8 mouse cellular contexts compared by ENCODE assay signal in genomic region chr2:174463370-174463769, GRCm38 (mm10). TPM values are rescaled to one million over a fixed set of nuclear protein-coding genes. Genes with fewer than 3 reads are reported as not detected.
A peak's percentile ranks its signal among the peaks of the same experiment; 100 is the strongest.
DNase-seq lines count a peak whose midpoint lies in the region; ATAC-seq and TF ChIP-seq lines count a peak whose summit lies in the region.

No protein-coding gene starts in this region.

- peaks cover 61% of the 10 kb centered on the region for H3K36me3 ChIP-seq in heart, embryonic 12.5 days
- H3K36me3 ChIP-seq in CH12.LX (replicated peaks in 1 of 2; ENCODE audit: control insufficient read depth in 1 of 2, insufficient read depth in 1 of 2, low read length in 1 of 2) = peaks cover 47 to 71% of the 10 kb centered on the region in 2 experiments
- H3K36me3 ChIP-seq in erythroblast, embryonic 14.5 days (ENCODE audit: control insufficient read depth) = peaks cover 88% of the 10 kb centered on the region
- peaks cover 16% of the 10 kb centered on the region for H3K36me3 ChIP-seq in intestine, embryonic 15.5 days
- peaks cover 26% of the 10 kb centered on the region for H3K36me3 ChIP-seq in midbrain, embryonic 15.5 days (replicated peaks)

- peak overlapping the region; percentile 91 for H3K9ac ChIP-seq in heart, embryonic 12.5 days
- H3K9ac ChIP-seq in CH12.LX (ENCODE audit: insufficient read depth, low read depth) = peak overlapping the region; percentile 81
- peak overlapping the region; percentile 84 for H3K9ac ChIP-seq in intestine, embryonic 15.5 days
- peak overlapping the region; percentile 88 for H3K9ac ChIP-seq in midbrain, embryonic 15.5 days

- DNase-seq in heart, postnatal 25 days (ENCODE audit: low spot score) = no peak
- no peak for DNase-seq in CH12.LX (ENCODE audit: extremely low read depth)
- no peak for DNase-seq in c-Kit-positive CD71-positive TER-119-positive erythroid progenitor cells, embryonic 14.5 days (ENCODE audit: low spot score)
- no peak for DNase-seq in layer of hippocampus, postnatal 14 days (ENCODE audit: low spot score in 2 of 2)

- peak overlapping the region; percentile 97 for H3K4me2 ChIP-seq in heart, embryonic 12.5 days
- peak overlapping the region; percentile 39 for H3K4me2 ChIP-seq in CH12.LX (ENCODE audit: insufficient read depth, low read depth, poor library complexity, severe bottlenecking)
- peak overlapping the region; percentile 89 for H3K4me2 ChIP-seq in intestine, embryonic 15.5 days (replicated peaks)
- peak overlapping the region; percentile 73 for H3K4me2 ChIP-seq in midbrain, embryonic 15.5 days

- no peaks in the 10 kb centered on the region for H3K9me3 ChIP-seq in heart, embryonic 12.5 days (replicated peaks)
- H3K9me3 ChIP-seq in CH12.LX (replicated peaks; ENCODE audit: low read length) = no peaks in the 10 kb centered on the region
- no peaks in the 10 kb centered on the region for H3K9me3 ChIP-seq in erythroblast, embryonic 14.5 days (ENCODE audit: control insufficient read depth, low read length)
- no peaks in the 10 kb centered on the region for H3K9me3 ChIP-seq in intestine, embryonic 15.5 days
- H3K9me3 ChIP-seq in midbrain, embryonic 15.5 days = no peaks in the 10 kb centered on the region

- peaks cover 17% of the 10 kb centered on the region for H3K79me2 ChIP-seq in CH12.LX (replicated peaks; ENCODE audit: control insufficient read depth, extremely low read depth, insufficient read depth, poor library complexity, severe bottlenecking)

- TF ChIP-seq POLR2A in CH12.LX (IDR thresholded peaks at IDR 0.05; ENCODE audit: low read depth, low read length) = no peak

- 35% methylated on average over 10 of the region's 10 CpGs for WGBS in heart, embryonic 12.5 days
- WGBS in intestine, embryonic 15.5 days = 34% methylated on average over 10 of the region's 10 CpGs
- 41% methylated on average over 10 of the region's 10 CpGs for WGBS in midbrain, embryonic 15.5 days

- no peak for TF ChIP-seq RAD21 in CH12.LX (IDR thresholded peaks at IDR 0.05; ENCODE audit: low read depth, low read length)

- in situ Hi-C loops in CH12.LX (cut with MboI; ENCODE audit: low pct_ligation_motif_present, low pct_unique_long_range_greater_than_20kb, low sequenced_read_pairs) = no loop called here

- dilution Hi-C loops in CH12.LX (cut with MboI; ENCODE audit: extremely low pct_ligation_motif_present, extremely low pct_unique_long_range_greater_than_20kb, low sequenced_read_pairs) = no loop called here

- peak overlapping the region; percentile 96 for H3K4me3 ChIP-seq in heart, embryonic 12.5 days
- H3K4me3 ChIP-seq in CH12.LX (replicated peaks in 1 of 3; ENCODE audit: low read depth in 2 of 3, low read length in 2 of 3, poor library complexity in 1 of 3) = peak overlapping the region; percentile 82 to 98 (median 94)
- peak overlapping the region; percentile 70 for H3K4me3 ChIP-seq in erythroblast, embryonic 14.5 days (replicated peaks)
- peak overlapping the region; percentile 76 for H3K4me3 ChIP-seq in intestine, embryonic 15.5 days (replicated peaks)
- H3K4me3 ChIP-seq in midbrain, embryonic 15.5 days = peak overlapping the region; percentile 78

- intact Hi-C loops in heart, postnatal 25 days (cut with DNase I) = loop anchor here (5.0 to 10.0 kb wide), 2 partner anchors 136 to 389 kb away; partner anchors contain the start of gene Stx16

- H3K4me1 ChIP-seq in heart, embryonic 12.5 days (replicated peaks) = peaks cover 7% of the 10 kb centered on the region
- peaks cover 0 to 14% of the 10 kb centered on the region in 2 experiments; a peak in 2 of 4 replicates for H3K4me1 ChIP-seq in CH12.LX (ENCODE audit: control insufficient read depth in 1 of 2, insufficient read depth in 2 of 2)
- peaks cover 43% of the 10 kb centered on the region for H3K4me1 ChIP-seq in erythroblast, embryonic 14.5 days (ENCODE audit: control insufficient read depth)
- 0 out of 2 replicates have a peak, but pooled peaks cover 5% of the 10 kb centered on the region for H3K4me1 ChIP-seq in intestine, embryonic 15.5 days (replicated peaks)
- H3K4me1 ChIP-seq in midbrain, embryonic 15.5 days = peaks cover 13% of the 10 kb centered on the region

- peak; percentile 40 for ATAC-seq in heart, embryonic 12.5 days (ENCODE audit: insufficient number of reproducible peaks, low FRiP score)
- ATAC-seq in intestine, embryonic 15.5 days = peak; percentile 31
- peak; percentile 48 for ATAC-seq in midbrain, embryonic 15.5 days (replicated peaks)

- TF ChIP-seq CTCF in CH12.LX (conservative IDR thresholded peaks at IDR 0.05 in 1 of 2, IDR thresholded peaks at IDR 0.05 in 1 of 2; ENCODE audit: low read depth in 2 of 2, low read length in 2 of 2) = no peak

- no peak for TF ChIP-seq EP300 in CH12.LX (IDR thresholded peaks at IDR 0.05; ENCODE audit: low read length)

- H3K27me3 ChIP-seq in heart, embryonic 12.5 days (replicated peaks) = no peaks in the 10 kb centered on the region
- H3K27me3 ChIP-seq in CH12.LX (replicated peaks) = no peaks in the 10 kb centered on the region
- H3K27me3 ChIP-seq in erythroblast, embryonic 14.5 days (ENCODE audit: control insufficient read depth) = no peaks in the 10 kb centered on the region
- H3K27me3 ChIP-seq in intestine, embryonic 15.5 days (replicated peaks) = no peaks in the 10 kb centered on the region
- no peaks in the 10 kb centered on the region for H3K27me3 ChIP-seq in midbrain, embryonic 15.5 days (replicated peaks)

- H3K27ac ChIP-seq in heart, embryonic 12.5 days (ENCODE audit: poor library complexity, severe bottlenecking) = peak overlapping the region; percentile 77
- no peak overlapping the region for H3K27ac ChIP-seq in CH12.LX (ENCODE audit: insufficient read depth, low read depth)
- no peak overlapping the region for H3K27ac ChIP-seq in intestine, embryonic 15.5 days
- peak overlapping the region; percentile 76; the same call in 1 of the 2 replicates for H3K27ac ChIP-seq in midbrain, embryonic 15.5 days

TF ChIP-seq in CH12.LX, 34 proteins besides CTCF, POLR2A, EP300 and RAD21 (continues in another document):
- no peak for TF ChIP-seq IRF4 (IDR thresholded peaks at IDR 0.05; ENCODE audit: low read depth, low read length)
- no peak for TF ChIP-seq TCF12 (IDR thresholded peaks at IDR 0.05; ENCODE audit: low read depth, low read length)
- no peak for TF ChIP-seq HCFC1 (IDR thresholded peaks at IDR 0.05; ENCODE audit: low read depth, low read length)
- 0 out of 2 replicates have a peak, but pooled peaks have one; percentile 3 for TF ChIP-seq MYC (IDR thresholded peaks at IDR 0.05; ENCODE audit: low read depth, low read length)

RNA-seq across cellular contexts. Expression of gene Atp5e, which starts 0.5 kb away (rescaled TPM):
- polyA plus RNA-seq in heart, embryonic 12.5 days (2016; fragmentation: Nextera tagmentation; extraction: Ambion mirVana) = 1,038 and 1,054 TPM in 2 replicates
- 1,000 to 10,000 TPM; 1,566 to 1,609 TPM for total RNA-seq in heart, postnatal 25 days (2021)
- total RNA-seq in CH12.LX (2012; rRNA removed) (699 and 716 TPM in 2 replicates), CH12.LX (2014; rRNA removed) (664 and 673 TPM in 2 replicates)
- 251 and 338 TPM in 2 replicates for polyA plus RNA-seq in CH12.LX (2012; ENCODE audit: insufficient read length, low read depth)
- 23.3 and 35.9 TPM in 2 replicates for polyA plus RNA-seq in erythroblast, embryonic 14.5 days (2012)
- polyA plus RNA-seq in intestine, embryonic 15.5 days (2015; fragmentation: Nextera tagmentation; extraction: Ambion mirVana) = 746 and 850 TPM in 2 replicates
- polyA plus RNA-seq in midbrain, embryonic 15.5 days (2015; fragmentation: Nextera tagmentation; extraction: Ambion mirVana) = 656 and 712 TPM in 2 replicates
- 100 to 1,000 TPM; 339 TPM for total RNA-seq in layer of hippocampus, postnatal 14 days (2021)

RNA-seq across cellular contexts. Expression of gene Prelid3b, which starts 9.5 kb away (rescaled TPM):
- 136 and 137 TPM in 2 replicates for polyA plus RNA-seq in heart, embryonic 12.5 days (2016; fragmentation: Nextera tagmentation; extraction: Ambion mirVana)
- 10 to 100 TPM; 65.1 to 68.1 TPM for total RNA-seq in heart, postnatal 25 days (2021)
- total RNA-seq in CH12.LX (2012; rRNA removed) (90.3 and 123 TPM in 2 replicates), CH12.LX (2014; rRNA removed) (187 TPM in 2 replicates)
- 179 TPM in 2 replicates for polyA plus RNA-seq in CH12.LX (2012; ENCODE audit: insufficient read length, low read depth)
- 2.9 and 4.6 TPM in 2 replicates for polyA plus RNA-seq in erythroblast, embryonic 14.5 days (2012)
- polyA plus RNA-seq in intestine, embryonic 15.5 days (2015; fragmentation: Nextera tagmentation; extraction: Ambion mirVana) = 125 and 127 TPM in 2 replicates
- 108 and 113 TPM in 2 replicates for polyA plus RNA-seq in midbrain, embryonic 15.5 days (2015; fragmentation: Nextera tagmentation; extraction: Ambion mirVana)
- 10 to 100 TPM; 41.3 to 42.5 TPM for total RNA-seq in layer of hippocampus, postnatal 14 days (2021)

RNA-seq across cellular contexts. Expression of gene Tubb1, which starts 12.9 kb away (rescaled TPM):
- polyA plus RNA-seq in heart, embryonic 12.5 days (2016; fragmentation: Nextera tagmentation; extraction: Ambion mirVana) = 7.5 and 13.8 TPM in 2 replicates
- total RNA-seq in heart, postnatal 25 days (2021) = 1 to 10 TPM; 3.0 to 5.8 TPM
- total RNA-seq in CH12.LX (2012; rRNA removed) = not detected in 2 replicates
- total RNA-seq in CH12.LX (2014; rRNA removed) = not detected in 2 replicates
- polyA plus RNA-seq in CH12.LX (2012; ENCODE audit: insufficient read length, low read depth) = not detected in 2 replicates
- 0.27 and 0.31 TPM in 2 replicates for polyA plus RNA-seq in erythroblast, embryonic 14.5 days (2012)
- 1.1 and 1.4 TPM in 2 replicates for polyA plus RNA-seq in intestine, embryonic 15.5 days (2015; fragmentation: Nextera tagmentation; extraction: Ambion mirVana)
- 0.50 and 0.79 TPM in 2 replicates for polyA plus RNA-seq in midbrain, embryonic 15.5 days (2015; fragmentation: Nextera tagmentation; extraction: Ambion mirVana)
- total RNA-seq in layer of hippocampus, postnatal 14 days (2021) = not detected

RNA-seq across cellular contexts. Expression of gene Ctsz, which starts 24.5 kb away (rescaled TPM):
- polyA plus RNA-seq in heart, embryonic 12.5 days (2016; fragmentation: Nextera tagmentation; extraction: Ambion mirVana) = 95.9 and 101 TPM in 2 replicates
- 10 to 100 TPM; 29.8 to 30.8 TPM for total RNA-seq in heart, postnatal 25 days (2021)
- total RNA-seq in CH12.LX (2012; rRNA removed) (417 and 423 TPM in 2 replicates), CH12.LX (2014; rRNA removed) (135 and 141 TPM in 2 replicates)
- 219 and 264 TPM in 2 replicates for polyA plus RNA-seq in CH12.LX (2012; ENCODE audit: insufficient read length, low read depth)
- 4.4 and 5.8 TPM in 2 replicates for polyA plus RNA-seq in erythroblast, embryonic 14.5 days (2012)
- polyA plus RNA-seq in intestine, embryonic 15.5 days (2015; fragmentation: Nextera tagmentation; extraction: Ambion mirVana) = 247 and 298 TPM in 2 replicates
- polyA plus RNA-seq in midbrain, embryonic 15.5 days (2015; fragmentation: Nextera tagmentation; extraction: Ambion mirVana) = 63.8 and 79.7 TPM in 2 replicates
- total RNA-seq in layer of hippocampus, postnatal 14 days (2021) = 10 to 100 TPM; 20.3 to 26.8 TPM

RNA-seq across cellular contexts. Expression of gene Nelfcd, which starts 47.8 kb away (rescaled TPM):
- polyA plus RNA-seq in heart, embryonic 12.5 days (2016; fragmentation: Nextera tagmentation; extraction: Ambion mirVana) = 89.3 and 94.0 TPM in 2 replicates
- 10 to 100 TPM; 29.0 to 30.1 TPM for total RNA-seq in heart, postnatal 25 days (2021)
- total RNA-seq in CH12.LX (2012; rRNA removed) (44.6 and 45.2 TPM in 2 replicates), CH12.LX (2014; rRNA removed) (39.1 and 41.5 TPM in 2 replicates)
- polyA plus RNA-seq in CH12.LX (2012; ENCODE audit: insufficient read length, low read depth) = 50.5 and 52.3 TPM in 2 replicates
- 8.3 and 8.7 TPM in 2 replicates for polyA plus RNA-seq in erythroblast, embryonic 14.5 days (2012)
- polyA plus RNA-seq in intestine, embryonic 15.5 days (2015; fragmentation: Nextera tagmentation; extraction: Ambion mirVana) = 83.3 and 83.6 TPM in 2 replicates
- 114 and 118 TPM in 2 replicates for polyA plus RNA-seq in midbrain, embryonic 15.5 days (2015; fragmentation: Nextera tagmentation; extraction: Ambion mirVana)
- 10 to 100 TPM; 51.5 to 52.0 TPM for total RNA-seq in layer of hippocampus, postnatal 14 days (2021)

Comparison
In these comparisons a context has a peak if more than half of its experiments do, and no peak if none do; other contexts are left out.
1. H3K27ac ChIP-seq: peak in heart, embryonic 12.5 days (single experiment) and midbrain, embryonic 15.5 days (single experiment); none in CH12.LX (single experiment) and intestine, embryonic 15.5 days (single experiment).
2. H3K4me2 ChIP-seq: peak in every context shown above with its lines; median percentile 97 in heart, embryonic 12.5 days; 89 in intestine, embryonic 15.5 days; 73 in midbrain, embryonic 15.5 days; 39 in CH12.LX.
3. RNA of gene Prelid3b, which starts 9.5 kb away (polyA plus RNA-seq): 179 TPM in CH12.LX, 136 to 137 TPM in heart, embryonic 12.5 days, 125 to 127 TPM in intestine, embryonic 15.5 days and 108 to 113 TPM in midbrain, embryonic 15.5 days; 2.9 to 4.6 TPM in erythroblast, embryonic 14.5 days; every median in the first group is over 10 times any median in the second.
4. Peak in every context shown above with its lines, with median percentiles within 50 percentile points of each other: ATAC-seq, H3K4me3 ChIP-seq and H3K9ac ChIP-seq.